Mouse (Mus musculus) midbrain, embryonic 16.5 days (tissue): Measurements from ENCODE around the gene Hist1h1t. TPM values are rescaled to one million over a fixed set of nuclear protein-coding genes. Genes with fewer than 3 reads are reported as not detected.
"Not testable (repeated sequence)": the region's sequence is repeated elsewhere in the genome, so short reads cannot be mapped to it uniquely, and the experiment has no call there.

Experiments used
- ATAC-seq: fragments of 200-750 bp; cut with Nextera tagmentation; 2 replicates; pipeline ENCODE4 v1.8.0; 2017; ENCODE audit warnings: moderate TSS enrichment
- H3K27ac ChIP-seq: fragments of 300-500 bp; sonication (generic); 2 replicates; pipeline ENCODE4 v1.5.1; 2014; ENCODE audit warnings: mild to moderate bottlenecking, low read length, mixed read lengths
- H3K27me3 ChIP-seq: fragments of 300-500 bp; sonication (generic); 2 replicates; pipeline ENCODE4 v1.6.1; 2014; ENCODE audit warnings: low read depth, low read length, mixed read lengths; ENCODE audit not compliant: control insufficient read depth, insufficient read depth
- H3K36me3 ChIP-seq: fragments of 300-500 bp; sonication (generic); 2 replicates; pipeline ENCODE4 v1.6.1; 2014; ENCODE audit warnings: mild to moderate bottlenecking, low read length, moderate library complexity, mixed read lengths; ENCODE audit not compliant: control insufficient read depth, insufficient read depth
- H3K4me1 ChIP-seq: fragments of 300-500 bp; sonication (generic); 2 replicates; pipeline ENCODE4 v1.6.1; 2014; ENCODE audit warnings: mild to moderate bottlenecking, low read length, mixed read lengths; ENCODE audit not compliant: control insufficient read depth, insufficient read depth
- H3K4me2 ChIP-seq: fragments of 300-500 bp; sonication (generic); 2 replicates; pipeline ENCODE4 v1.6.1; 2014; ENCODE audit warnings: mild to moderate bottlenecking, low read length, mixed read lengths
- H3K4me3 ChIP-seq: fragments of 300-500 bp; sonication (generic); 2 replicates; pipeline ENCODE4 v1.5.1; 2014; ENCODE audit warnings: low read depth, mild to moderate bottlenecking, low read length, moderate library complexity, mixed read lengths
- H3K9ac ChIP-seq: fragments of 300-500 bp; sonication (generic); 2 replicates; pipeline ENCODE4 v1.6.1; 2014; ENCODE audit warnings: low read depth, low read length, mixed read lengths
- H3K9me3 ChIP-seq: fragments of 300-500 bp; sonication (generic); replicated peaks from 2 replicates; pipeline ENCODE4 v1.6.1; 2014; ENCODE audit warnings: mild to moderate bottlenecking, low read length, mixed read lengths; ENCODE audit not compliant: control insufficient read depth, poor library complexity, severe bottlenecking
- WGBS: fragments of 180-500 bp; shearing (Covaris S2); extraction: QIAGEN DNeasy Blood & Tissue Kit; methylation state at CpG from one replicate; pipeline ENCODE4 v1.1.7; 2014; 5-methylcytosine and 5-hydroxymethylcytosine counted together
- polyA plus RNA-seq: library from polyadenylated mRNA; unstranded; fragments of >200 nt; fragmentation: Nextera tagmentation; extraction: Ambion mirVana; gene quantifications from 2 replicates; pipeline ENCODE4 v1.2.1, GENCODE M21; 2015

Gene Hist1h1t
- polyA plus RNA-seq, 1 experiment from 2014 or later, result not detected

GRCm38 (mm10) chr13:23706771-23707170 lies 11.2 kb downstream of the Hist1h1t start:
- ATAC-seq, result no peak
- H3K36me3 ChIP-seq, result no peaks in the 10 kb centered on the region
- no peak overlapping the region for H3K27ac ChIP-seq
- no peak overlapping the region for H3K9ac ChIP-seq
- peaks cover 8% of the 10 kb centered on the region for H3K4me1 ChIP-seq
- H3K9me3 ChIP-seq, result no peaks in the 10 kb centered on the region
- no peak overlapping the region for H3K4me3 ChIP-seq
- no peak overlapping the region for H3K4me2 ChIP-seq
- H3K27me3 ChIP-seq, result no peaks in the 10 kb centered on the region
- WGBS, result 92% methylated on average over 12 of the region's 12 CpGs

- WGBS, result 86% methylated on average over 4 of the region's 4 CpGs
- no peak overlapping the region for H3K4me3 ChIP-seq
- no peak overlapping the region for H3K4me2 ChIP-seq
- no peaks in the 10 kb centered on the region for H3K9me3 ChIP-seq
- no peaks in the 10 kb centered on the region for H3K27me3 ChIP-seq
- no peak for ATAC-seq
- H3K27ac ChIP-seq, result no peak overlapping the region
- H3K9ac ChIP-seq, result no peak overlapping the region
- H3K36me3 ChIP-seq, result no peaks in the 10 kb centered on the region
- peaks cover 8% of the 10 kb centered on the region for H3K4me1 ChIP-seq
These were observed 12.4 kb downstream of the Hist1h1t start for GRCm38 (mm10) chr13:23708041-23708440.

- no peak overlapping the region for H3K4me3 ChIP-seq
- no peak overlapping the region for H3K4me2 ChIP-seq
- no peak overlapping the region for H3K9ac ChIP-seq
- H3K9me3 ChIP-seq, result no peaks in the 10 kb centered on the region
- ATAC-seq, result no peak
- peaks cover 8% of the 10 kb centered on the region for H3K4me1 ChIP-seq
- no peak overlapping the region for H3K27ac ChIP-seq
- no peaks in the 10 kb centered on the region for H3K27me3 ChIP-seq
- 85% methylated on average over 4 of the region's 4 CpGs for WGBS
- H3K36me3 ChIP-seq, result no peaks in the 10 kb centered on the region
These were observed 13.0 kb downstream of the Hist1h1t start for GRCm38 (mm10) chr13:23708654-23709053.

- Histone ChIP-seq H3K4me3 (peak overlapping the region; percentile 35), H3K27me3 (no peaks in the 10 kb centered on the region), H3K4me1 (peaks cover 8% of the 10 kb centered on the region), H3K4me2 (peak overlapping the region; percentile 63), H3K9me3 (no peaks in the 10 kb centered on the region), H3K27ac (no peak overlapping the region), H3K9ac (peak overlapping the region; percentile 61), H3K36me3 (no peaks in the 10 kb centered on the region)
- no peak for ATAC-seq
- WGBS, result 31% methylated on average over 13 of the region's 15 CpGs
These were observed 14.2 kb downstream of the Hist1h1t start for GRCm38 (mm10) chr13:23709714-23710373.

GRCm38 (mm10) chr13:23710374-23711089 lies 14.9 kb downstream of the Hist1h1t start, which contains the start of gene Hfe:
Hfe (minus strand) TSS chr13:23710854.
- Histone ChIP-seq H3K27ac (no peak within 1 kb of the TSS), H3K4me3 (peak within 1 kb of the TSS; percentile 35), H3K9me3 (no peaks in the 10 kb centered on the region), H3K27me3 (no peaks in the 10 kb centered on the region), H3K4me2 (peak within 1 kb of the TSS; percentile 63), H3K9ac (peak within 1 kb of the TSS; percentile 61), H3K4me1 (peaks cover 8% of the 10 kb centered on the region), H3K36me3 (no peaks in the 10 kb centered on the region)
- WGBS, result 3% methylated on average over 17 of the region's 17 CpGs
- ATAC-seq, result no peak

- 90% methylated on average over 5 of the region's 5 CpGs for WGBS
- H3K4me1 ChIP-seq, result no peaks in the 10 kb centered on the region
- no peak overlapping the region for H3K9ac ChIP-seq
- no peak overlapping the region for H3K27ac ChIP-seq
- no peaks in the 10 kb centered on the region for H3K9me3 ChIP-seq
- H3K27me3 ChIP-seq, result no peaks in the 10 kb centered on the region
- H3K36me3 ChIP-seq, result no peaks in the 10 kb centered on the region
- no peak overlapping the region for H3K4me3 ChIP-seq
- H3K4me2 ChIP-seq, result no peak overlapping the region
- no peak for ATAC-seq
These were observed 20.8 kb downstream of the Hist1h1t start for GRCm38 (mm10) chr13:23716261-23717042.

GRCm38 (mm10) chr13:23717176-23717575 lies 21.6 kb downstream of the Hist1h1t start:
- H3K27ac ChIP-seq, result no peak overlapping the region
- no peak overlapping the region for H3K9ac ChIP-seq
- no peak overlapping the region for H3K4me3 ChIP-seq
- no peaks in the 10 kb centered on the region for H3K4me1 ChIP-seq
- ATAC-seq, result no peak
- no peak overlapping the region for H3K4me2 ChIP-seq
- H3K36me3 ChIP-seq, result no peaks in the 10 kb centered on the region
- no peaks in the 10 kb centered on the region for H3K27me3 ChIP-seq
- 57% methylated on average over 11 of the region's 11 CpGs for WGBS
- H3K9me3 ChIP-seq, result no peaks in the 10 kb centered on the region

GRCm38 (mm10) chr13:23717593-23718245 lies 22.1 kb downstream of the Hist1h1t start:
- not testable (repeated sequence) for H3K9me3 ChIP-seq, H3K9ac ChIP-seq, ATAC-seq, H3K4me1 ChIP-seq, H3K27ac ChIP-seq, H3K4me2 ChIP-seq, H3K27me3 ChIP-seq, H3K4me3 ChIP-seq, H3K36me3 ChIP-seq
- WGBS, result 19% methylated on average over 2 of the region's 2 CpGs
